Comparison of ENCODE assay signal across 12 mouse cellular contexts in genomic region chr3:157695128-157696075, GRCm38 (mm10).
DNase-seq lines count a peak whose midpoint lies in the region.
"Had no signal": no experiment of that assay in that cellular context is flagged by ENCODE, and none has a peak within 500 bp of the region (broad histone marks: within the 10 kb centered on the region; RNA-seq: fewer than 3 reads in every experiment).

No protein-coding gene starts in this region.

- intact Hi-C loops in gastrocnemius, postnatal 36 days (cut with DNase I), result no loop called here

- DNase-seq in adrenal gland, adult 8-10 months, result peak; percentile 20
- DNase-seq in adrenal gland, postnatal 36 days, result no peak
- peak; percentile 13 for DNase-seq in urinary bladder, postnatal 14 days (ENCODE audit: low spot score)
- no peak for DNase-seq in urinary bladder, postnatal 10 days (ENCODE audit: low spot score)
- peak; percentile 58 to 63 for DNase-seq in kidney, postnatal 36 days
- DNase-seq in gastrocnemius, postnatal 36 days, result no peak
- DNase-seq in spleen, postnatal 14 days (ENCODE audit: low spot score in 2 of 2), result no peak
- no peak for DNase-seq in layer of hippocampus, adult 8-10 months (ENCODE audit: low spot score in 2 of 2)
- DNase-seq: cerebellum, postnatal 25 days; liver, embryonic 13.5 days; right cerebral cortex, adult 18-20 months; thymus, adult 2 months had no signal

Comparison
In these comparisons a context has a peak if more than half of its experiments do, and no peak if none do; other contexts are left out.
1. DNase-seq: peak in adrenal gland, adult 8-10 months (single experiment), urinary bladder, postnatal 14 days (single experiment) and kidney, postnatal 36 days (2 of 2); none in adrenal gland, postnatal 36 days (0 of 2), urinary bladder, postnatal 10 days (single experiment), gastrocnemius, postnatal 36 days (0 of 2), spleen, postnatal 14 days (0 of 2) and layer of hippocampus, adult 8-10 months (0 of 2).